Comparison of ENCODE assay signal across 10 mouse cellular contexts in genomic region chr9:51136985-51137384, GRCm38 (mm10). TPM values are rescaled to one million over a fixed set of nuclear protein-coding genes. Genes with fewer than 3 reads are reported as not detected.
DNase-seq lines count a peak whose midpoint lies in the region; ATAC-seq and TF ChIP-seq lines count a peak whose summit lies in the region.
"Had no signal": no experiment of that assay in that cellular context is flagged by ENCODE, and none has a peak within 500 bp of the region (broad histone marks: within the 10 kb centered on the region; RNA-seq: fewer than 3 reads in every experiment).

No protein-coding gene starts in this region.

- H3K4me3 ChIP-seq in heart, embryonic 12.5 days, result no peak overlapping the region
- no peak overlapping the region for H3K4me3 ChIP-seq in lung, postnatal 0 days (ENCODE audit: low read depth, low read length)
- H3K4me3 ChIP-seq in forebrain, embryonic 13.5 days, result no peak overlapping the region
- H3K4me3 ChIP-seq: hindbrain, embryonic 15.5 days; midbrain, embryonic 12.5 days had no signal

- H3K9ac ChIP-seq in heart, embryonic 12.5 days, result no peak overlapping the region
- no peak overlapping the region for H3K9ac ChIP-seq in lung, postnatal 0 days (replicated peaks; ENCODE audit: low read depth)
- H3K9ac ChIP-seq in forebrain, embryonic 13.5 days, result no peak overlapping the region
- H3K9ac ChIP-seq: hindbrain, embryonic 15.5 days; midbrain, embryonic 12.5 days had no signal

- no peaks in the 10 kb centered on the region for H3K4me1 ChIP-seq in heart, embryonic 12.5 days (replicated peaks)
- no peaks in the 10 kb centered on the region for H3K4me1 ChIP-seq in lung, postnatal 0 days (ENCODE audit: insufficient read depth, low read depth, low read length)
- H3K4me1 ChIP-seq in forebrain, embryonic 13.5 days, result no peaks in the 10 kb centered on the region
- H3K4me1 ChIP-seq: hindbrain, embryonic 15.5 days; midbrain, embryonic 12.5 days had no signal

- no peak overlapping the region for H3K27ac ChIP-seq in heart, embryonic 12.5 days (ENCODE audit: poor library complexity, severe bottlenecking)
- H3K27ac ChIP-seq in lung, postnatal 0 days (ENCODE audit: low read length), result no peak overlapping the region
- no peak overlapping the region for H3K27ac ChIP-seq in forebrain, embryonic 13.5 days
- H3K27ac ChIP-seq: hindbrain, embryonic 15.5 days; midbrain, embryonic 12.5 days had no signal

- peak; percentile 76 for TF ChIP-seq CTCF in lung, postnatal 0 days (IDR thresholded peaks at IDR 0.05)

- H3K4me2 ChIP-seq in heart, embryonic 12.5 days, result no peak overlapping the region
- H3K4me2 ChIP-seq in lung, postnatal 0 days (replicated peaks; ENCODE audit: low read depth, low read length), result no peak overlapping the region
- H3K4me2 ChIP-seq in forebrain, embryonic 13.5 days, result no peak overlapping the region
- H3K4me2 ChIP-seq: hindbrain, embryonic 15.5 days; midbrain, embryonic 12.5 days had no signal

- H3K27me3 ChIP-seq in heart, embryonic 12.5 days (replicated peaks), result 0 out of 2 replicates have a peak, but pooled peaks cover 3% of the 10 kb centered on the region
- no peaks in the 10 kb centered on the region for H3K27me3 ChIP-seq in lung, postnatal 0 days (replicated peaks; ENCODE audit: insufficient read depth, low read length)
- H3K27me3 ChIP-seq in forebrain, embryonic 13.5 days, result no peaks in the 10 kb centered on the region
- H3K27me3 ChIP-seq: hindbrain, embryonic 15.5 days; midbrain, embryonic 12.5 days had no signal

- no peak for ATAC-seq in heart, embryonic 12.5 days (ENCODE audit: insufficient number of reproducible peaks, low FRiP score)
- peak; percentile 37; the same call in 1 of the 2 replicates for ATAC-seq in lung, postnatal 0 days
- ATAC-seq in forebrain, embryonic 13.5 days, result no peak

- H3K9me3 ChIP-seq in heart, embryonic 12.5 days (replicated peaks), result no peaks in the 10 kb centered on the region
- no peaks in the 10 kb centered on the region for H3K9me3 ChIP-seq in lung, postnatal 0 days (ENCODE audit: low read length)
- no peaks in the 10 kb centered on the region for H3K9me3 ChIP-seq in forebrain, embryonic 13.5 days (replicated peaks)
- H3K9me3 ChIP-seq: hindbrain, embryonic 15.5 days; midbrain, embryonic 12.5 days had no signal

- WGBS in heart, embryonic 12.5 days, result 66% methylated on average over 3 of the region's 3 CpGs
- 49% methylated on average over 3 of the region's 3 CpGs for WGBS in lung, postnatal 0 days
- WGBS in forebrain, embryonic 13.5 days, result 60% methylated on average over 3 of the region's 3 CpGs

- no peak for TF ChIP-seq EP300 in lung, postnatal 0 days (IDR thresholded peaks at IDR 0.05)

- peak; percentile 5 to 54 for DNase-seq in heart, adult 18-20 months
- DNase-seq in right cerebral cortex, postnatal 14 days, result peak; percentile 50
- DNase-seq in right cerebral cortex, adult 18-20 months, result no peak
- peak; percentile 61 for DNase-seq in embryo, embryonic 10 days (ENCODE audit: low spot score)
- DNase-seq in lung, postnatal 0 days (ENCODE audit: low spot score), result peak; percentile 18
- DNase-seq in cerebellum, postnatal 4 days (ENCODE audit: low spot score in 2 of 2), result no peak

- no peaks in the 10 kb centered on the region for H3K36me3 ChIP-seq in heart, embryonic 12.5 days
- no peaks in the 10 kb centered on the region for H3K36me3 ChIP-seq in lung, postnatal 0 days (ENCODE audit: insufficient read depth, low read length)
- H3K36me3 ChIP-seq in forebrain, embryonic 13.5 days (ENCODE audit: poor library complexity, severe bottlenecking), result no peaks in the 10 kb centered on the region
- H3K36me3 ChIP-seq: hindbrain, embryonic 15.5 days; midbrain, embryonic 12.5 days had no signal

RNA-seq across cellular contexts. Expression of gene Gm32742, which starts 28.3 kb away (rescaled TPM):
- total RNA-seq in heart, adult 18-20 months (2021), result under 1 TPM in 1 of 2 experiments, not detected in 1; 0.03 TPM
- not detected in 2 replicates for polyA plus RNA-seq in heart, embryonic 12.5 days (2016; fragmentation: Nextera tagmentation; extraction: Ambion mirVana)
- polyA plus RNA-seq in lung, postnatal 0 days (2015; fragmentation: Nextera tagmentation; extraction: Ambion mirVana), result 0.11 TPM in 2 replicates
- polyA plus RNA-seq in forebrain, embryonic 13.5 days (2015; fragmentation: Nextera tagmentation; extraction: Ambion mirVana), result 0.04 TPM in 1 of 2 replicates, not detected in the other
- polyA plus RNA-seq: hindbrain, embryonic 15.5 days; midbrain, embryonic 12.5 days had no signal

RNA-seq across cellular contexts. Expression of gene 4833427G06Rik, which starts 35.1 kb away (rescaled TPM):
- under 1 TPM in 1 of 2 experiments, not detected in 1; 0.69 TPM for total RNA-seq in heart, adult 18-20 months (2021)
- polyA plus RNA-seq in heart, embryonic 12.5 days (2016; fragmentation: Nextera tagmentation; extraction: Ambion mirVana), result not detected in 2 replicates
- 6.2 and 8.1 TPM in 2 replicates for polyA plus RNA-seq in lung, postnatal 0 days (2015; fragmentation: Nextera tagmentation; extraction: Ambion mirVana)
- 0.46 and 1.3 TPM in 2 replicates for polyA plus RNA-seq in forebrain, embryonic 13.5 days (2015; fragmentation: Nextera tagmentation; extraction: Ambion mirVana)
- polyA plus RNA-seq: midbrain, embryonic 12.5 days had no signal

Comparison
In these comparisons a context has a peak if more than half of its experiments do, and no peak if none do; other contexts are left out.
1. DNase-seq: peak in heart, adult 18-20 months (2 of 2), right cerebral cortex, postnatal 14 days (single experiment), embryo, embryonic 10 days (single experiment) and lung, postnatal 0 days (single experiment); none in right cerebral cortex, adult 18-20 months (single experiment) and cerebellum, postnatal 4 days (0 of 2).